Mouse (Mus musculus) lung, embryonic 15.5 days (tissue): Measurements from ENCODE around the gene Reep3. TPM values are rescaled to one million over a fixed set of nuclear protein-coding genes. Genes with fewer than 3 reads are reported as not detected.

Source experiments
- ATAC-seq: fragments of 200-750 bp; cut with Nextera tagmentation; 2 replicates; pipeline ENCODE4 v1.8.0; 2017; ENCODE audit warnings: moderate number of reproducible peaks, borderline replicate concordance; ENCODE audit not compliant: low FRiP score, low TSS enrichment; ENCODE audit errors: extremely low read depth
- H3K27ac ChIP-seq: fragments of 300-500 bp; sonication (generic); 2 replicates; pipeline ENCODE4 v1.5.1; 2015; ENCODE audit warnings: moderate library complexity, mild to moderate bottlenecking, inconsistent platforms
- H3K27me3 ChIP-seq: fragments of 300-500 bp; sonication (generic); 2 replicates; pipeline ENCODE4 v1.6.1; 2015; ENCODE audit warnings: inconsistent platforms
- H3K36me3 ChIP-seq: fragments of 300-500 bp; sonication (generic); 2 replicates; pipeline ENCODE4 v1.6.1; 2015; ENCODE audit warnings: inconsistent platforms
- H3K4me1 ChIP-seq: fragments of 300-500 bp; sonication (generic); 2 replicates; pipeline ENCODE4 v1.6.1; 2015; ENCODE audit warnings: inconsistent platforms
- H3K4me2 ChIP-seq: fragments of 300-500 bp; sonication (generic); 2 replicates; pipeline ENCODE4 v1.6.1; 2015; ENCODE audit warnings: inconsistent platforms, mild to moderate bottlenecking, moderate library complexity
- H3K4me3 ChIP-seq: fragments of 300-500 bp; sonication (generic); 2 replicates; pipeline ENCODE4 v1.5.1; 2015; ENCODE audit warnings: mild to moderate bottlenecking, inconsistent platforms
- H3K9ac ChIP-seq: fragments of 300-500 bp; sonication (generic); 2 replicates; pipeline ENCODE4 v1.6.1; 2015; ENCODE audit warnings: inconsistent platforms
- H3K9me3 ChIP-seq: fragments of 300-500 bp; sonication (generic); 2 replicates; pipeline ENCODE4 v1.6.1; 2016; ENCODE audit warnings: inconsistent platforms
- WGBS: fragments of 180-500 bp; shearing (Covaris S2); methylation state at CpG from one replicate; pipeline ENCODE4 v1.1.7; 2015; 5-methylcytosine and 5-hydroxymethylcytosine counted together
- polyA plus RNA-seq: library from polyadenylated mRNA; unstranded; fragments of >200 nt; fragmentation: Nextera tagmentation; extraction: Ambion mirVana; gene quantifications from 2 replicates; pipeline ENCODE4 v1.2.1, GENCODE M21; 2015

Gene Reep3
- polyA plus RNA-seq, 1 experiment from 2014 or later: 39.3 TPM

DNA sequence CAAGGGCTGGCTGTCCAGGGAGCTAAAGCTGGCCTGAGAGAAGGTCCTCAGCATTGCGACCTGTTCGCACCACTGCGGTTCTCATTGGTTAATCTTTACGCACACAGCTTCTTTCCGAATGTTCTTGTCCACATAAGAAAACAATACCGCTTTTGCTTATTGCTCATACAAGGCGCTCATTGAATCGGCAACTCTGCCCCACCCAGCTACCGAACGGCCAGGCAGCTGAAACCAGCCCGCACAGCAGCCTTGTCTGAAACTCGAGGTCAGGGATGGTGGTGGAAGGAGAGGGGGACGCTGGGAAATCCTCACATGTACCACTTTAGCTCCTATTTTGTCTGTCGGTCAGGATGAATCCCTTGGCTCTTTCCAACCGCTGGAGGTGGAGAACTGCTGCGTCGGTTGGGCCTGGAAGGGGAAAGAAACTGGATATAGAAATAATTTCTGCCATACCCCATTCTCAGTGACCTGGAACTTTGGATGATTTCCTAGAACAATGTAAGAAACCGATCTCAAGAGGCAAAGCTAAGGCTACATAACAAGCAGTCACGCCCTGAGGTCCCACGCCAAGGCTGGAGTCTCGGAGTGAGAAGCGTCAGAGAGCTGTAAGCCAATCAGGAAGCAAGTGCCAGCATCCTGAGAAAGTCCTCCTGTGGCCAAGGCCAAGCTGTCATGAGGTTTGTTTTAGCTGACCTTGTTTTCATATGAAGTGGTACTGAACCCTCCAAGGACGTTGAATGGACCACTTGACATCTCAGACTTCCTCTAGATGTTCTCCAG is 126.2 kb downstream of the Reep3 start:
- H3K4me2 ChIP-seq: no peak overlapping the region
- peaks cover 6% of the 10 kb centered on the region; the same call in 1 of the 2 replicates for H3K4me1 ChIP-seq
- H3K36me3 ChIP-seq: no peaks in the 10 kb centered on the region
- H3K27me3 ChIP-seq: no peaks in the 10 kb centered on the region
- no peak overlapping the region for H3K27ac ChIP-seq
- no peak overlapping the region for H3K4me3 ChIP-seq
- no peak for ATAC-seq
- no peak overlapping the region for H3K9ac ChIP-seq
- no peaks in the 10 kb centered on the region for H3K9me3 ChIP-seq
- 88% methylated on average over 23 of the region's 23 CpGs for WGBS

DNA sequence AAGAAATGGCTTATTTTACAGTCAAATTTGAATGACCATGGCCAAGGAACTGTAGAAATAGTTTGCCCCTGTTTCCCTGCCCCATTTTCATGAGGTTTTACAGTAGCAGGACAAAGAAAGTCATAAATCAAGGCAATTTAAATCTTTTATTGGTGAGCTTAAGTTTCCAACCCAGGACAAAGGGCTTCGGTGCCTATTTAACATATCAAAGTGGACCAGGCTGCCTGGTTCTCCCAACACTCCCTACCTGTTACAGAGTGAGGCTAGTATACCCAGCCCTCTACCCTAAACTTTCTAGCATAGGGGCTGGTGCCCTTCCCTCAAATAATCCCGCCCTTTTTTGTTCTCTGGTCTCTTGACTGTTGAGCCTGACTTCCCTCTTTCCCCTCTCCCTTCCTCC is 127.2 kb downstream of the Reep3 start:
- no peaks in the 10 kb centered on the region for H3K36me3 ChIP-seq
- no peak overlapping the region for H3K4me3 ChIP-seq
- no peak for ATAC-seq
- H3K9me3 ChIP-seq: no peaks in the 10 kb centered on the region
- no peak overlapping the region for H3K9ac ChIP-seq
- H3K27ac ChIP-seq: no peak overlapping the region
- H3K27me3 ChIP-seq: no peaks in the 10 kb centered on the region
- no peak overlapping the region for H3K4me2 ChIP-seq
- WGBS: 70% methylated on average over 2 of the region's 2 CpGs
- H3K4me1 ChIP-seq: peaks cover 6% of the 10 kb centered on the region; the same call in 1 of the 2 replicates

DNA sequence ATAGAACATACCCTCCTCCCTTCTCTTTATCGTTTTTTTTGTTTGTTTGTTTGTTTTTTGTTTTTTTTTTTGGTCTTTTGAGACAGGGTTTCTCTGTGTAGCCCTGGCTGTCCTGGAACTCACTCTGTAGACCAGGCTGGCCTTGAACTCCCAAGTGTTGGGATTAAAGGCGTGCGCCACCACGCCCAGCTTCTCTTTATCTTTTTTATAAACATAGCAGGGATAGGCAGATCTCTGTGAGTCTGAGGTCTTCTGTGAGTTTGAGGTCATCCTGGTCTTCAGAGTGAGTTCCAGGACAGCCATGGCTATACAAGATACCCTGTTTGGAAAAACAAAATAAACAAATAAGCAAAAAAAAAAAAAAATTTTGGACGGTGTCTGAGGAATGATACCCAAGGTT is 127.7 kb downstream of the Reep3 start:
- no peak overlapping the region for H3K9ac ChIP-seq
- peaks cover 6% of the 10 kb centered on the region; the same call in 1 of the 2 replicates for H3K4me1 ChIP-seq
- no peaks in the 10 kb centered on the region for H3K36me3 ChIP-seq
- ATAC-seq: no peak
- H3K27ac ChIP-seq: no peak overlapping the region
- H3K4me3 ChIP-seq: no peak overlapping the region
- no peaks in the 10 kb centered on the region for H3K9me3 ChIP-seq
- H3K4me2 ChIP-seq: no peak overlapping the region
- no peaks in the 10 kb centered on the region for H3K27me3 ChIP-seq
- WGBS: 78% methylated on average over 5 of the region's 5 CpGs

DNA sequence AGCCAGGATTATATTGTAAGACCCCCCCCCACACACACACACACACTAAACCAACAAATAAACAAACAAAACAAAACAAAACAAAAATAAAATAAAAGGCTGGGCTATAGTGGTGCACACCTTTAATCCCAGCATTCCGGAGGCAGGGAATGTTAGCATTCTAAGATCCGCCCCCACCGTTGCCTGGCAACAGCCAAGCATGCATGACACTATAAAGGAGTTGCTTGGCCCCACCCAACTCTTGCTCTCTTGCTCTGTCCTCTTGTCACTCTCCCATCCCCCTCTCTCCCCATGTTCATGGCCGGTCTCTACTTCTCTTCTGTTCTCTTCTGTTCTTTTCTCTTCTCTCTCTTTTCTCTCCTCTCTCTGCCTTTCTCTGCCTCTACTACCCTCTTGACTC is 128.2 kb downstream of the Reep3 start:
- Histone ChIP-seq H3K9ac (no peak overlapping the region), H3K4me1 (peaks cover 5% of the 10 kb centered on the region; the same call in 1 of the 2 replicates), H3K36me3 (no peaks in the 10 kb centered on the region), H3K9me3 (no peaks in the 10 kb centered on the region), H3K4me3 (no peak overlapping the region), H3K27me3 (no peaks in the 10 kb centered on the region), H3K4me2 (no peak overlapping the region), H3K27ac (no peak overlapping the region)
- WGBS: 57% methylated on average over 4 of the region's 4 CpGs
- no peak for ATAC-seq

DNA sequence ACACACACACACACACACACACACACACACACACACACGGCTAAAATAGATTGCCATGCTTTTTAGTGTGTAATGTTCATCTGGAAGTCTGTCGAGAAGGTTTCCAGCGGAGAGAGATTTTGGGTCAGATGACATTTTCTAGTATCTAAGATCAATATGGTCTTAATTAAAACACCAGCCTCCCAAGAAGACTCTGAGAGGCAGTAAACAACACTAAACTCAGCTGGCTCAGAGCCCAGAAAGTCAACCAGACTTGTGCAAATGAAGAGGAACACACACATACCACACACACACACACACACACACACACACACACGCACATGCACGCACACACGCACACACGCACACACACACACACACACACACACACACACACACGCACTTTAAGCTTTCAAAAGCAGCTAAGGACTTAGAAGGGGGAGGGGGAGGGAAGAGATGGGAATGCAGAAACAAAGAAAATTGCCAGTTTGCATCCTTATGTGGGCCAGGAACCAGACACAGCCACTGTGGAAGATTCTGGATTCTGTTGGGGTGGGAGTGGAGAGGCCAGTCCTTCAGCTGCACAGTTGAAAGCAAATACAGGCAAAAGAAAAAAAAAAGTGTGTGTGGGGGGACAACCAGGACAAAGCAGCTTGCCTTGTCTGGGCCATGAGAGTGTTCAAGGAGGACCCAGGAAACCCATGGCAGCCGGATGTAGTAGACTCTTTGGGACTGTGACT is 130.2 kb downstream of the Reep3 start:
- Histone ChIP-seq H3K4me3 (no peak overlapping the region), H3K9ac (no peak overlapping the region), H3K36me3 (no peaks in the 10 kb centered on the region), H3K4me2 (no peak overlapping the region), H3K27ac (peak overlapping the region; percentile 64), H3K9me3 (no peaks in the 10 kb centered on the region), H3K27me3 (no peaks in the 10 kb centered on the region), H3K4me1 (no peaks in the 10 kb centered on the region)
- peak; percentile 72; the same call in 1 of the 2 replicates for ATAC-seq
- WGBS: 48% methylated on average over 9 of the region's 9 CpGs

DNA sequence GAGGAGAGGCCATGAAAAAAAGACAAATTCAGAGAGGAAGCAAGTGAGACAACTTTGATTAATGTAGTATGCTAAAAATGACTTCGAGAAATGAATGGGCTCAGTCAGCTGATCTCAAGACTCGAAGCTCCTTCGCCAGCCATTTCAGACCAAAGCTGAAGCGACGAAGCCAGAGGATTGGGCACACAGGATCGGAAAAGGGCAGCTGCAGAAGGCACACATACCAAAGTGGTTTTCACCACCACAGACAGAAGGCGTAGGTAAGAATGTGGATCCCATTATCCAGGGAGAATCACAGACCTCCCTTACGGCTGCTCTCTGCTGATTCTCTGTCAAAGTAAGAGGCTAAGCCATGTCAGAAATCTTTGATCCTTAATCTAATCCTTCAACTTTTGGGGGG is 136.6 kb downstream of the Reep3 start:
- H3K27ac ChIP-seq: no peak overlapping the region
- no peaks in the 10 kb centered on the region for H3K36me3 ChIP-seq
- no peak overlapping the region for H3K9ac ChIP-seq
- H3K9me3 ChIP-seq: no peaks in the 10 kb centered on the region
- 76% methylated on average over 8 of the region's 8 CpGs for WGBS
- no peak for ATAC-seq
- no peak overlapping the region for H3K4me3 ChIP-seq
- no peak overlapping the region for H3K4me2 ChIP-seq
- H3K27me3 ChIP-seq: no peaks in the 10 kb centered on the region
- no peaks in the 10 kb centered on the region for H3K4me1 ChIP-seq

Other genes starting within 250 kb of the Reep3 start
- 30.7 and 35.2 TPM in 2 replicates for gene Jmjd1c, start 820 bp downstream of the Reep3 start, polyA plus RNA-seq
- 34.4 and 35.3 TPM in 2 replicates for gene Nrbf2, start 188.4 kb upstream of the Reep3 start, polyA plus RNA-seq